Mouse (Mus musculus): Measurements from ENCODE around the gene Fgf2. TPM values are rescaled to one million over a fixed set of nuclear protein-coding genes. Genes with fewer than 3 reads are reported as not detected.

Fgf2 gene
- 1.7 and 2.2 TPM in 2 replicates for polyA plus RNA-seq (2014; fragmentation: Nextera tagmentation; extraction: Ambion mirVana)

GRCm38 (mm10) chr3:37348221-37349165, at the start of gene Fgf2:
Fgf2 (plus strand) TSS chr3:37348346.
- peaks cover 8% of the 10 kb centered on the region in 2 experiments; a peak in 3 of 4 replicates for H3K4me1 ChIP-seq (ENCODE audit: control insufficient read depth in 2 of 2, insufficient read depth in 2 of 2, low read length in 2 of 2)
- H3K36me3 ChIP-seq (ENCODE audit: control insufficient read depth, insufficient read depth, low read length) = no peaks in the 10 kb centered on the region
- peaks cover 22% of the 10 kb centered on the region for H3K27me3 ChIP-seq (ENCODE audit: control insufficient read depth, insufficient read depth, low read length)
- no peaks in the 10 kb centered on the region for H3K9me3 ChIP-seq (ENCODE audit: control insufficient read depth, low read length)
- ATAC-seq (ENCODE audit: insufficient number of reproducible peaks, insufficient read depth, low FRiP score, low read depth) = no peak
- H3K4me2 ChIP-seq (ENCODE audit: low read length) = peak within 1 kb of the TSS; percentile 99
- peak within 1 kb of the TSS; percentile 49 to 79 for H3K4me3 ChIP-seq (ENCODE audit: control insufficient read depth in 1 of 2, insufficient read depth in 1 of 2, low read depth in 1 of 2, low read length in 2 of 2)
- H3K27ac ChIP-seq (replicated peaks in 1 of 2; ENCODE audit: control insufficient read depth in 1 of 2, insufficient read depth in 1 of 2, low read depth in 2 of 2, low read length in 2 of 2) = 0 out of 4 replicates have a peak within 1 kb of the TSS, but pooled peaks of 1 of the 2 experiments have one; percentile 32
- peak within 1 kb of the TSS; percentile 82 for H3K9ac ChIP-seq (ENCODE audit: low read length)
- WGBS = under 1% methylated on average over 70 of the region's 75 CpGs

- H3K4me2 ChIP-seq (ENCODE audit: low read length) = no peak overlapping the region
- H3K4me3 ChIP-seq (ENCODE audit: control insufficient read depth in 1 of 2, insufficient read depth in 1 of 2, low read depth in 1 of 2, low read length in 2 of 2) = no peak overlapping the region
- H3K27ac ChIP-seq (replicated peaks in 1 of 2; ENCODE audit: control insufficient read depth in 1 of 2, insufficient read depth in 1 of 2, low read depth in 2 of 2, low read length in 2 of 2) = no peak overlapping the region
- no peaks in the 10 kb centered on the region for H3K36me3 ChIP-seq (ENCODE audit: control insufficient read depth, insufficient read depth, low read length)
- no peaks in the 10 kb centered on the region for H3K27me3 ChIP-seq (ENCODE audit: control insufficient read depth, insufficient read depth, low read length)
- H3K9ac ChIP-seq (ENCODE audit: low read length) = no peak overlapping the region
- H3K4me1 ChIP-seq (ENCODE audit: control insufficient read depth in 2 of 2, insufficient read depth in 2 of 2, low read length in 2 of 2) = peaks cover 0 to 2% of the 10 kb centered on the region in 2 experiments; a peak in 1 of 4 replicates
- no peak for ATAC-seq (ENCODE audit: insufficient number of reproducible peaks, insufficient read depth, low FRiP score, low read depth)
- WGBS = 76% methylated on average over 3 of the region's 3 CpGs
- no peaks in the 10 kb centered on the region for H3K9me3 ChIP-seq (ENCODE audit: control insufficient read depth, low read length)
Measured at GRCm38 (mm10) chr3:37299470-37299869, 48.7 kb upstream of the Fgf2 start.

GRCm38 (mm10) chr3:37302685-37303084, 45.5 kb upstream of the Fgf2 start:
- WGBS = 34% methylated on average over 12 of the region's 12 CpGs
- H3K9me3 ChIP-seq (ENCODE audit: control insufficient read depth, low read length) = peaks cover 4% of the 10 kb centered on the region; the same call in 1 of the 2 replicates

GRCm38 (mm10) chr3:37303392-37304139, 44.6 kb upstream of the Fgf2 start:
- Histone ChIP-seq H3K9ac (ENCODE audit: low read length) (no peak overlapping the region), H3K27ac (replicated peaks in 1 of 2; ENCODE audit: control insufficient read depth in 1 of 2, insufficient read depth in 1 of 2, low read depth in 2 of 2, low read length in 2 of 2) (no peak overlapping the region), H3K4me2 (ENCODE audit: low read length) (no peak overlapping the region), H3K27me3 (ENCODE audit: control insufficient read depth, insufficient read depth, low read length) (no peaks in the 10 kb centered on the region), H3K4me1 (ENCODE audit: control insufficient read depth in 2 of 2, insufficient read depth in 2 of 2, low read length in 2 of 2) (peaks cover 0 to 2% of the 10 kb centered on the region in 2 experiments; a peak in 1 of 4 replicates), H3K9me3 (ENCODE audit: control insufficient read depth, low read length) (peaks cover 4% of the 10 kb centered on the region; the same call in 1 of the 2 replicates), H3K4me3 (ENCODE audit: control insufficient read depth in 1 of 2, insufficient read depth in 1 of 2, low read depth in 1 of 2, low read length in 2 of 2) (no peak overlapping the region), H3K36me3 (ENCODE audit: control insufficient read depth, insufficient read depth, low read length) (no peaks in the 10 kb centered on the region)
- 56% methylated on average over 8 of the region's 8 CpGs for WGBS
- ATAC-seq (ENCODE audit: insufficient number of reproducible peaks, insufficient read depth, low FRiP score, low read depth) = no peak

More at GRCm38 (mm10) chr3:37302685-37303084, 45.5 kb upstream of the Fgf2 start:
- Histone ChIP-seq H3K36me3 (ENCODE audit: control insufficient read depth, insufficient read depth, low read length) (no peaks in the 10 kb centered on the region), H3K9ac (ENCODE audit: low read length) (no peak overlapping the region), H3K4me2 (ENCODE audit: low read length) (no peak overlapping the region), H3K4me3 (ENCODE audit: control insufficient read depth in 1 of 2, insufficient read depth in 1 of 2, low read depth in 1 of 2, low read length in 2 of 2) (no peak overlapping the region), H3K4me1 (ENCODE audit: control insufficient read depth in 2 of 2, insufficient read depth in 2 of 2, low read length in 2 of 2) (peaks cover 0 to 2% of the 10 kb centered on the region in 2 experiments; a peak in 1 of 4 replicates), H3K27me3 (ENCODE audit: control insufficient read depth, insufficient read depth, low read length) (no peaks in the 10 kb centered on the region), H3K27ac (replicated peaks in 1 of 2; ENCODE audit: control insufficient read depth in 1 of 2, insufficient read depth in 1 of 2, low read depth in 2 of 2, low read length in 2 of 2) (no peak overlapping the region)
- no peak for ATAC-seq (ENCODE audit: insufficient number of reproducible peaks, insufficient read depth, low FRiP score, low read depth)

GRCm38 (mm10) chr3:37311897-37312369, 36.2 kb upstream of the Fgf2 start:
- Histone ChIP-seq H3K27ac (replicated peaks in 1 of 2; ENCODE audit: control insufficient read depth in 1 of 2, insufficient read depth in 1 of 2, low read depth in 2 of 2, low read length in 2 of 2) (no peak overlapping the region; a peak in 1 of 4 replicates), H3K4me3 (ENCODE audit: control insufficient read depth in 1 of 2, insufficient read depth in 1 of 2, low read depth in 1 of 2, low read length in 2 of 2) (peak overlapping the region; percentile 86 to 92), H3K9ac (ENCODE audit: low read length) (peak overlapping the region; percentile 91), H3K4me1 (ENCODE audit: control insufficient read depth in 2 of 2, insufficient read depth in 2 of 2, low read length in 2 of 2) (peaks cover 3 to 9% of the 10 kb centered on the region in 2 experiments; a peak in 2 of 4 replicates), H3K9me3 (ENCODE audit: control insufficient read depth, low read length) (no peaks in the 10 kb centered on the region), H3K36me3 (ENCODE audit: control insufficient read depth, insufficient read depth, low read length) (no peaks in the 10 kb centered on the region), H3K4me2 (ENCODE audit: low read length) (peak overlapping the region; percentile 84), H3K27me3 (ENCODE audit: control insufficient read depth, insufficient read depth, low read length) (no peaks in the 10 kb centered on the region)
- 2% methylated on average over 10 of the region's 10 CpGs for WGBS
- ATAC-seq (ENCODE audit: insufficient number of reproducible peaks, insufficient read depth, low FRiP score, low read depth) = no peak

- ATAC-seq (ENCODE audit: insufficient number of reproducible peaks, insufficient read depth, low FRiP score, low read depth) = peak; percentile 99
- peaks cover 3 to 9% of the 10 kb centered on the region in 2 experiments; a peak in 2 of 4 replicates for H3K4me1 ChIP-seq (ENCODE audit: control insufficient read depth in 2 of 2, insufficient read depth in 2 of 2, low read length in 2 of 2)
- peak within 1 kb of the TSS; percentile 91 for H3K9ac ChIP-seq (ENCODE audit: low read length)
- no peaks in the 10 kb centered on the region for H3K9me3 ChIP-seq (ENCODE audit: control insufficient read depth, low read length)
- peak within 1 kb of the TSS; percentile 86 to 92 for H3K4me3 ChIP-seq (ENCODE audit: control insufficient read depth in 1 of 2, insufficient read depth in 1 of 2, low read depth in 1 of 2, low read length in 2 of 2)
- H3K27ac ChIP-seq (replicated peaks in 1 of 2; ENCODE audit: control insufficient read depth in 1 of 2, insufficient read depth in 1 of 2, low read depth in 2 of 2, low read length in 2 of 2) = peak within 1 kb of the TSS; percentile 68 to 69; a peak in 3 of 4 replicates
- H3K36me3 ChIP-seq (ENCODE audit: control insufficient read depth, insufficient read depth, low read length) = no peaks in the 10 kb centered on the region
- peak within 1 kb of the TSS; percentile 84 for H3K4me2 ChIP-seq (ENCODE audit: low read length)
- under 1% methylated on average over 51 of the region's 54 CpGs for WGBS
- no peaks in the 10 kb centered on the region for H3K27me3 ChIP-seq (ENCODE audit: control insufficient read depth, insufficient read depth, low read length)
Measured at GRCm38 (mm10) chr3:37312370-37312941, 35.7 kb upstream of the Fgf2 start, which contains the start of the genes Bbs12 and Cetn4. Bbs12 (plus strand) TSS chr3:37312554. Cetn4 (minus strand) TSS chr3:37312708.
